ENCODE assay signal across 14 mouse cellular contexts in genomic region chr5:138952969-138953368, GRCm38 (mm10). TPM values are rescaled to one million over a fixed set of nuclear protein-coding genes. Genes with fewer than 3 reads are reported as not detected.
DNase-seq lines count a peak whose midpoint lies in the region; ATAC-seq lines count a peak whose summit lies in the region.
"Had no signal": no experiment of that assay in that cellular context is flagged by ENCODE, and none has a peak within 500 bp of the region (broad histone marks: within the 10 kb centered on the region; RNA-seq: fewer than 3 reads in every experiment).

No protein-coding gene starts in this region.

- H3K27ac ChIP-seq in heart, embryonic 11.5 days (ENCODE audit: low read depth, low read length) = 0 out of 2 replicates have a peak overlapping the region, but pooled peaks have one; percentile 15
- H3K27ac ChIP-seq: hindbrain, embryonic 14.5 days; liver, embryonic 13.5 days; midbrain, embryonic 13.5 days; neural tube, embryonic 12.5 days had no signal

- peaks cover 15% of the 10 kb centered on the region for H3K4me1 ChIP-seq in heart, embryonic 11.5 days (ENCODE audit: control insufficient read depth, insufficient read depth, low read length)

- H3K9ac ChIP-seq in heart, embryonic 11.5 days (ENCODE audit: low read depth, low read length) = peak overlapping the region; percentile 18; the same call in 1 of the 2 replicates
- H3K9ac ChIP-seq: hindbrain, embryonic 14.5 days; liver, embryonic 13.5 days; midbrain, embryonic 13.5 days; neural tube, embryonic 12.5 days had no signal

- H3K4me3 ChIP-seq in heart, embryonic 11.5 days (ENCODE audit: low read depth, low read length) = no peak overlapping the region
- H3K4me3 ChIP-seq: liver, embryonic 13.5 days; midbrain, embryonic 13.5 days; neural tube, embryonic 12.5 days had no signal

- WGBS in heart, embryonic 11.5 days (ENCODE audit: insufficient replicate concordance) = 53% methylated on average over 13 of the region's 13 CpGs

- no peaks in the 10 kb centered on the region for H3K36me3 ChIP-seq in heart, embryonic 11.5 days (ENCODE audit: control insufficient read depth, insufficient read depth, low read length)
- H3K36me3 ChIP-seq: liver, embryonic 13.5 days; midbrain, embryonic 13.5 days; neural tube, embryonic 12.5 days had no signal

- no peaks in the 10 kb centered on the region for H3K27me3 ChIP-seq in heart, embryonic 11.5 days (ENCODE audit: control insufficient read depth, insufficient read depth, low read length)
- H3K27me3 ChIP-seq: CH12.LX; neural tube, embryonic 12.5 days had no signal

- no peak for ATAC-seq in heart, embryonic 11.5 days (replicated peaks; ENCODE audit: insufficient number of reproducible peaks, low FRiP score, low TSS enrichment)
- no peak for ATAC-seq in erythroid progenitor cell, adult 5-6 weeks (replicated peaks; ENCODE audit: low FRiP score, poor library complexity, severe bottlenecking)
- ATAC-seq: midbrain, embryonic 13.5 days had no signal

- no peaks in the 10 kb centered on the region for H3K9me3 ChIP-seq in heart, embryonic 11.5 days (replicated peaks; ENCODE audit: control insufficient read depth, low read length)
- H3K9me3 ChIP-seq: liver, embryonic 13.5 days; midbrain, embryonic 13.5 days; neural tube, embryonic 12.5 days had no signal

- no peak for DNase-seq in heart, adult 8-10 months (ENCODE audit: low spot score)
- peak; percentile 52 for DNase-seq in adrenal gland, postnatal 10 days
- DNase-seq in kidney, adult 9 months = peak; percentile 55
- peak; percentile 43 for DNase-seq in lung, postnatal 14 days
- no peak for DNase-seq in frontal cortex, adult 2 months (ENCODE audit: extremely low spot score in 1 of 2, low spot score in 1 of 2)
- DNase-seq: cerebellum, adult 8-10 months; liver, embryonic 13.5 days; thymus, postnatal 4 days had no signal

- no peak overlapping the region; the same call in 1 of the 2 replicates for H3K4me2 ChIP-seq in heart, embryonic 11.5 days
- H3K4me2 ChIP-seq: hindbrain, embryonic 14.5 days; liver, embryonic 13.5 days; midbrain, embryonic 13.5 days; neural tube, embryonic 12.5 days had no signal

RNA-seq across cellular contexts. Expression of gene Pdgfa, which starts 44.2 kb away (rescaled TPM):
- 29.3 and 30.8 TPM in 2 replicates for polyA plus RNA-seq in heart, embryonic 11.5 days (2014; fragmentation: Nextera tagmentation; extraction: Ambion mirVana)
- total RNA-seq in heart, adult 8-10 months (2022) = 10 to 100 TPM; 18.3 to 23.9 (median 20.6) TPM
- 10 to 100 TPM; 22.0 to 23.3 TPM for total RNA-seq in adrenal gland, postnatal 10 days (2021)
- polyA plus RNA-seq in frontal cortex, adult 2 months (2012; rRNA removed) = 34.6 and 43.0 TPM in 2 replicates
- not detected in 2 replicates for total RNA-seq in erythroid progenitor cell, adult 5-6 weeks (2015; ENCODE audit: low replicate concordance)
- 0.77 TPM in 1 of 2 replicates, not detected in the other for total RNA-seq in erythroid progenitor cell, adult 5-6 weeks (2017; ENCODE audit: low replicate concordance)

Comparison
In these comparisons a context has a peak if more than half of its experiments do, and no peak if none do; other contexts are left out.
1. DNase-seq: peak in adrenal gland, postnatal 10 days (single experiment), kidney, adult 9 months (single experiment) and lung, postnatal 14 days (single experiment); none in heart, adult 8-10 months (single experiment) and frontal cortex, adult 2 months (0 of 2).
2. RNA of gene Pdgfa, which starts 44.2 kb away (total RNA-seq): 22.0 to 23.3 TPM in adrenal gland, postnatal 10 days and 18.3 to 23.9 TPM in heart, adult 8-10 months; 0.77 TPM in erythroid progenitor cell, adult 5-6 weeks; every median in the first group is over 10 times any median in the second.